Mouse (Mus musculus) CH12.LX (cell line): Measurements from ENCODE around the gene Gm20388.
A peak's percentile ranks its signal among the peaks of the same experiment; 100 is the strongest.

Experiments used
- CTCF ChIP-seq, 2 experiments: IDR thresholded peaks in 1 of 2; conservative IDR thresholded peaks in 1 of 2; 2 replicates each; pipeline ENCODE4 v1.5.1; 2011 to 2012; ENCODE audit warnings: low read depth in 2 of 2, low read length in 2 of 2, improper control_type of control experiment in 1 of 2, inconsistent platforms in 1 of 2, mild to moderate bottlenecking in 1 of 2, moderate library complexity in 1 of 2
- EP300 ChIP-seq: IDR thresholded peaks from 2 replicates; pipeline ENCODE4 v1.6.1; 2011; ENCODE audit warnings: low read length, improper control_type of control experiment
- GABPA ChIP-seq: IDR thresholded peaks from 2 replicates; pipeline ENCODE4 v1.6.1; 2012; ENCODE audit warnings: low read depth, low read length, improper control_type of control experiment, inconsistent platforms; ENCODE audit not compliant: insufficient replicate concordance
- HCFC1 ChIP-seq: IDR thresholded peaks from 2 replicates; pipeline ENCODE4 v1.6.1; 2012; ENCODE audit warnings: low read depth, mild to moderate bottlenecking, inconsistent platforms, low read length, improper control_type of control experiment
- PAX5 ChIP-seq: IDR thresholded peaks from 2 replicates; pipeline ENCODE4 v1.6.1; 2012; ENCODE audit warnings: low read length, inconsistent platforms, mixed read lengths
- POLR2A ChIP-seq: IDR thresholded peaks from 2 replicates; pipeline ENCODE4 v1.6.1; 2011; ENCODE audit warnings: low read depth, mild to moderate bottlenecking, improper control_type of control experiment, low read length
- TCF12 ChIP-seq: IDR thresholded peaks from 2 replicates; pipeline ENCODE4 v1.6.1; 2014; ENCODE audit warnings: low read depth, mild to moderate bottlenecking, inconsistent platforms, low read length, improper control_type of control experiment
- UBTF ChIP-seq: IDR thresholded peaks from 2 replicates; pipeline ENCODE4 v1.6.1; 2012; ENCODE audit warnings: low read depth, mild to moderate bottlenecking, inconsistent platforms, low read length, improper control_type of control experiment, moderate library complexity
- USF2 ChIP-seq: conservative IDR thresholded peaks from 2 replicates; pipeline ENCODE4 v1.6.1; 2011; ENCODE audit warnings: low read depth, low read length, improper control_type of control experiment

GRCm38 (mm10) chr8:121907587-121908248, 1997.1 kb downstream of the Gm20388 start, which contains the start of gene Slc7a5:
- TF ChIP-seq EP300, result no peak
- no peak for TF ChIP-seq GABPA
- no peak for TF ChIP-seq PAX5
- peak; percentile 95 for TF ChIP-seq TCF12
- peak; percentile 99 for TF ChIP-seq POLR2A
- TF ChIP-seq HCFC1, result 0 out of 2 replicates have a peak, but pooled peaks have one; percentile 7
- no peak for TF ChIP-seq CTCF (conservative IDR thresholded peaks at IDR 0.05 in 1 of 2, IDR thresholded peaks at IDR 0.05 in 1 of 2; ENCODE audit: low read depth in 2 of 2, low read length in 2 of 2)
- TF ChIP-seq USF2, result no peak
- TF ChIP-seq UBTF, result peak; percentile 56; the same call in 1 of the 2 replicates
